Mouse (Mus musculus): ENCODE measurements around the gene Plekhg1.

GRCm38 (mm10) chr10:3858437-3858836 is 118.3 kb downstream of the Plekhg1 start:
- no peak for TF ChIP-seq POLR2A (IDR thresholded peaks at IDR 0.05; ENCODE audit: insufficient read depth, low read length)
- TF ChIP-seq CTCF (IDR thresholded peaks at IDR 0.05; ENCODE audit: low read depth, low read length), result no peak
- TF ChIP-seq EP300 (IDR thresholded peaks at IDR 0.05; ENCODE audit: insufficient read depth, low read depth, low read length), result no peak

Measured in ES-Bruce4 (cell line).